Mouse (Mus musculus): ENCODE results near the gene Ly6g6d.

- no peak for TF ChIP-seq CTCF (IDR thresholded peaks at IDR 0.05; ENCODE audit: insufficient read depth, low read depth, low read length)
- no peak for TF ChIP-seq POLR2A (IDR thresholded peaks at IDR 0.05; ENCODE audit: insufficient read depth, low read depth, low read length)
Measured at GRCm38 (mm10) chr17:35029691-35030532, 48.0 kb downstream of the Ly6g6d start.

Data from olfactory bulb, adult 2 months (tissue).